Mouse (Mus musculus): ENCODE results near the gene Tardbp.

Tardbp gene

GRCm38 (mm10) chr4:148626623-148627185 is at the start of gene Tardbp:
Gene Tardbp (minus strand): TSS chr4:148627019.
- DNase-seq (ENCODE audit: low spot score) = peak; percentile 98

GRCm38 (mm10) chr4:148676188-148676960 is 49.6 kb upstream of the Tardbp start:
- DNase-seq (ENCODE audit: low spot score) = peak; percentile 70

- DNase-seq (ENCODE audit: low spot score) = no peak
These were observed 48.2 kb upstream of the Tardbp start for GRCm38 (mm10) chr4:148675043-148675442.

GRCm38 (mm10) chr4:148671230-148671947 is 44.6 kb upstream of the Tardbp start:
- no peak for DNase-seq (ENCODE audit: low spot score)

GRCm38 (mm10) chr4:148667006-148667755 is 40.4 kb upstream of the Tardbp start:
- DNase-seq (ENCODE audit: low spot score) = no peak

- no peak for DNase-seq (ENCODE audit: low spot score)
These were observed 37.2 kb upstream of the Tardbp start for GRCm38 (mm10) chr4:148664021-148664420.

- DNase-seq (ENCODE audit: low spot score) = no peak
These were observed 36.5 kb upstream of the Tardbp start for GRCm38 (mm10) chr4:148663326-148663725.

- DNase-seq (ENCODE audit: low spot score) = peak; percentile 93
These were observed 35.5 kb upstream of the Tardbp start for GRCm38 (mm10) chr4:148662168-148662965.

- no peak for DNase-seq (ENCODE audit: low spot score)
These were observed 33.4 kb upstream of the Tardbp start for GRCm38 (mm10) chr4:148660174-148660573.

GRCm38 (mm10) chr4:148657776-148658175 is 31.0 kb upstream of the Tardbp start:
- no peak for DNase-seq (ENCODE audit: low spot score)

GRCm38 (mm10) chr4:148656691-148657258 is 30.0 kb upstream of the Tardbp start:
- no peak for DNase-seq (ENCODE audit: low spot score)

GRCm38 (mm10) chr4:148654701-148655398 is 28.0 kb upstream of the Tardbp start:
- peak; percentile 30 for DNase-seq (ENCODE audit: low spot score)

- DNase-seq (ENCODE audit: low spot score) = no peak
These were observed 24.2 kb upstream of the Tardbp start for GRCm38 (mm10) chr4:148651045-148651444.

- DNase-seq (ENCODE audit: low spot score) = no peak
These were observed 22.5 kb upstream of the Tardbp start for GRCm38 (mm10) chr4:148649309-148649708.

GRCm38 (mm10) chr4:148646616-148647015 is 19.8 kb upstream of the Tardbp start:
- DNase-seq (ENCODE audit: low spot score) = no peak

GRCm38 (mm10) chr4:148644926-148645325 is 18.1 kb upstream of the Tardbp start:
- no peak for DNase-seq (ENCODE audit: low spot score)

GRCm38 (mm10) chr4:148644157-148644511 is 17.3 kb upstream of the Tardbp start:
- peak; percentile 78 for DNase-seq (ENCODE audit: low spot score)

GRCm38 (mm10) chr4:148643291-148644156 is 16.7 kb upstream of the Tardbp start, which contains the start of gene Gm572:
Gene Gm572 (plus strand): TSS chr4:148643317.
- DNase-seq (ENCODE audit: low spot score) = no peak

GRCm38 (mm10) chr4:148641121-148641520 is 14.3 kb upstream of the Tardbp start:
- no peak for DNase-seq (ENCODE audit: low spot score)
